Mouse (Mus musculus): ENCODE measurements around the gene Cenpe. TPM values are rescaled to one million over a fixed set of nuclear protein-coding genes. Genes with fewer than 3 reads are reported as not detected.

Gene Cenpe
- total and polyA plus RNA-seq, 3 experiments = 3.6 to 183 (median 58.3) TPM

GRCm38 (mm10) chr3:135273047-135273446 lies 60.7 kb downstream of the Cenpe start:
- Histone ChIP-seq H3K27me3 (ENCODE audit: insufficient read depth, low read length) (no peaks in the 10 kb centered on the region), H3K4me3 (ENCODE audit: low read depth, low read length) (no peak overlapping the region), H3K36me3 (replicated peaks) (peaks cover 54% of the 10 kb centered on the region), H3K9me3 (replicated peaks) (no peaks in the 10 kb centered on the region), H3K4me1 (ENCODE audit: insufficient read depth, low read depth, low read length) (no peaks in the 10 kb centered on the region)
- ATAC-seq (ENCODE audit: extremely low read depth, insufficient number of reproducible peaks, low FRiP score, poor library complexity, severe bottlenecking) (no peak), DNase-seq (ENCODE audit: low spot score) (no peak)
- no peak for TF ChIP-seq GATA2 (IDR thresholded peaks at IDR 0.05; ENCODE audit: borderline replicate concordance, low read depth, low read length)

GRCm38 (mm10) chr3:135280160-135280559 lies 67.8 kb downstream of the Cenpe start:
- Histone ChIP-seq H3K36me3 (replicated peaks) (no peaks in the 10 kb centered on the region), H3K4me3 (ENCODE audit: low read depth, low read length) (no peak overlapping the region), H3K9me3 (replicated peaks) (no peaks in the 10 kb centered on the region), H3K27me3 (ENCODE audit: insufficient read depth, low read length) (peaks cover 15% of the 10 kb centered on the region), H3K4me1 (ENCODE audit: insufficient read depth, low read depth, low read length) (peaks cover 6% of the 10 kb centered on the region; the same call in 1 of the 2 replicates)
- no peak for TF ChIP-seq POLR2AphosphoS5 (IDR thresholded peaks at IDR 0.05; ENCODE audit: insufficient replicate concordance, low read depth, low read length)
- TF ChIP-seq GATA2 (IDR thresholded peaks at IDR 0.05; ENCODE audit: borderline replicate concordance, low read depth, low read length) = no peak
- no peak for DNase-seq (ENCODE audit: low spot score)
- ATAC-seq (ENCODE audit: extremely low read depth, insufficient number of reproducible peaks, low FRiP score, poor library complexity, severe bottlenecking) = no peak

- H3K36me3 ChIP-seq (replicated peaks) = no peaks in the 10 kb centered on the region
- ATAC-seq (ENCODE audit: extremely low read depth, insufficient number of reproducible peaks, low FRiP score, poor library complexity, severe bottlenecking) = peak; percentile 74
- no peaks in the 10 kb centered on the region for H3K9me3 ChIP-seq (replicated peaks)
These were observed 68.5 kb downstream of the Cenpe start, which contains the start of gene Bdh2 for GRCm38 (mm10) chr3:135280669-135281415. Gene Bdh2 (plus strand): TSS chr3:135281221.

GRCm38 (mm10) chr3:135281701-135282100 lies 69.4 kb downstream of the Cenpe start:
- Histone ChIP-seq H3K27me3 (ENCODE audit: insufficient read depth, low read length) (peaks cover 16% of the 10 kb centered on the region), H3K4me3 (ENCODE audit: low read depth, low read length) (no peak overlapping the region), H3K9me3 (replicated peaks) (no peaks in the 10 kb centered on the region), H3K36me3 (replicated peaks) (no peaks in the 10 kb centered on the region), H3K4me1 (ENCODE audit: insufficient read depth, low read depth, low read length) (peaks cover 6% of the 10 kb centered on the region; the same call in 1 of the 2 replicates)
- DNase-seq (ENCODE audit: low spot score) = no peak
- ATAC-seq (ENCODE audit: extremely low read depth, insufficient number of reproducible peaks, low FRiP score, poor library complexity, severe bottlenecking) = no peak
- no peak for TF ChIP-seq TAL1 (conservative IDR thresholded peaks at IDR 0.05; ENCODE audit: low read depth, low read length)
- no peak for TF ChIP-seq CTCF (IDR thresholded peaks at IDR 0.05; ENCODE audit: low read depth, low read length)
- TF ChIP-seq GATA2 (IDR thresholded peaks at IDR 0.05; ENCODE audit: borderline replicate concordance, low read depth, low read length) = no peak
- no peak for TF ChIP-seq POLR2AphosphoS5 (IDR thresholded peaks at IDR 0.05; ENCODE audit: insufficient replicate concordance, low read depth, low read length)
- no peak for TF ChIP-seq GATA1 (IDR thresholded peaks at IDR 0.05; ENCODE audit: borderline replicate concordance, low read length)

More at GRCm38 (mm10) chr3:135280669-135281415, 68.5 kb downstream of the Cenpe start, which contains the start of gene Bdh2:
- Histone ChIP-seq H3K4me3 (ENCODE audit: low read depth, low read length) (no peak within 1 kb of the TSS), H3K27me3 (ENCODE audit: insufficient read depth, low read length) (peaks cover 16% of the 10 kb centered on the region), H3K4me1 (ENCODE audit: insufficient read depth, low read depth, low read length) (peaks cover 6% of the 10 kb centered on the region; the same call in 1 of the 2 replicates)
- DNase-seq (ENCODE audit: low spot score) = peak; percentile 47
- TF ChIP-seq POLR2AphosphoS5 (IDR thresholded peaks at IDR 0.05; ENCODE audit: insufficient replicate concordance, low read depth, low read length) (no peak), CTCF (IDR thresholded peaks at IDR 0.05; ENCODE audit: low read depth, low read length) (peak; percentile 78), TAL1 (conservative IDR thresholded peaks at IDR 0.05; ENCODE audit: low read depth, low read length) (no peak), GATA2 (IDR thresholded peaks at IDR 0.05; ENCODE audit: borderline replicate concordance, low read depth, low read length) (no peak), GATA1 (IDR thresholded peaks at IDR 0.05; ENCODE audit: borderline replicate concordance, low read length) (no peak)

GRCm38 (mm10) chr3:135285256-135285655 lies 72.9 kb downstream of the Cenpe start:
- DNase-seq (ENCODE audit: low spot score) (no peak), ATAC-seq (ENCODE audit: extremely low read depth, insufficient number of reproducible peaks, low FRiP score, poor library complexity, severe bottlenecking) (no peak)
- H3K4me1 ChIP-seq (ENCODE audit: insufficient read depth, low read depth, low read length) = peaks cover 6% of the 10 kb centered on the region; the same call in 1 of the 2 replicates
- TF ChIP-seq CTCF (IDR thresholded peaks at IDR 0.05; ENCODE audit: low read depth, low read length) (no peak), GATA1 (IDR thresholded peaks at IDR 0.05; ENCODE audit: borderline replicate concordance, low read length) (no peak), GATA2 (IDR thresholded peaks at IDR 0.05; ENCODE audit: borderline replicate concordance, low read depth, low read length) (no peak), TAL1 (conservative IDR thresholded peaks at IDR 0.05; ENCODE audit: low read depth, low read length) (no peak), POLR2AphosphoS5 (IDR thresholded peaks at IDR 0.05; ENCODE audit: insufficient replicate concordance, low read depth, low read length) (no peak)
- H3K4me3 ChIP-seq (ENCODE audit: low read depth, low read length) = no peak overlapping the region
- no peaks in the 10 kb centered on the region for H3K36me3 ChIP-seq (replicated peaks)
- no peaks in the 10 kb centered on the region for H3K9me3 ChIP-seq (replicated peaks)
- H3K27me3 ChIP-seq (ENCODE audit: insufficient read depth, low read length) = peaks cover 12% of the 10 kb centered on the region

GRCm38 (mm10) chr3:135285807-135286206 lies 73.5 kb downstream of the Cenpe start:
- Histone ChIP-seq H3K4me3 (ENCODE audit: low read depth, low read length) (no peak overlapping the region), H3K27me3 (ENCODE audit: insufficient read depth, low read length) (peaks cover 12% of the 10 kb centered on the region), H3K4me1 (ENCODE audit: insufficient read depth, low read depth, low read length) (peaks cover 2% of the 10 kb centered on the region; the same call in 1 of the 2 replicates), H3K36me3 (replicated peaks) (no peaks in the 10 kb centered on the region), H3K9me3 (replicated peaks) (no peaks in the 10 kb centered on the region)
- TF ChIP-seq GATA1 (IDR thresholded peaks at IDR 0.05; ENCODE audit: borderline replicate concordance, low read length) = no peak
- TF ChIP-seq POLR2AphosphoS5 (IDR thresholded peaks at IDR 0.05; ENCODE audit: insufficient replicate concordance, low read depth, low read length) = no peak
- TF ChIP-seq GATA2 (IDR thresholded peaks at IDR 0.05; ENCODE audit: borderline replicate concordance, low read depth, low read length) = no peak
- TF ChIP-seq TAL1 (conservative IDR thresholded peaks at IDR 0.05; ENCODE audit: low read depth, low read length) = no peak
- no peak for TF ChIP-seq CTCF (IDR thresholded peaks at IDR 0.05; ENCODE audit: low read depth, low read length)
- DNase-seq (ENCODE audit: low spot score) (no peak), ATAC-seq (ENCODE audit: extremely low read depth, insufficient number of reproducible peaks, low FRiP score, poor library complexity, severe bottlenecking) (no peak)

Measured in G1E (cell line).